Mouse (Mus musculus) limb, embryonic 14.5 days (tissue): ENCODE measurements at regions not wholly inside any gene's neighbourhood (a gene's known extent, or its start where the extent isn't known, plus 50 kb on each side); places are given as distances from the start of the nearest gene placed in this dataset.
A peak's percentile ranks its signal among the peaks of the same experiment; 100 is the strongest.

Experiments
- ATAC-seq: fragments of 200-750 bp; cut with Nextera tagmentation; 2 replicates; pipeline ENCODE4 v1.8.0; 2017; ENCODE audit warnings: low read depth, moderate number of reproducible peaks, moderate TSS enrichment; ENCODE audit not compliant: low FRiP score
- DNase-seq: peaks from one replicate; pipeline ENCODE4 v3.0.0-alpha.2; 2015; ENCODE audit warnings: low spot score
- H3K27ac ChIP-seq: fragments of 300-500 bp; sonication (generic); replicated peaks from 2 replicates; pipeline ENCODE4 v1.5.1; 2014; ENCODE audit warnings: low read depth, mild to moderate bottlenecking, low read length, moderate library complexity, mixed read lengths
- H3K27me3 ChIP-seq: fragments of 300-500 bp; sonication (generic); 2 replicates; pipeline ENCODE4 v1.6.1; 2014; ENCODE audit warnings: low read length, mixed read lengths; ENCODE audit not compliant: control insufficient read depth, insufficient read depth
- H3K36me3 ChIP-seq: fragments of 300-500 bp; sonication (generic); 2 replicates; pipeline ENCODE4 v1.6.1; 2014; ENCODE audit warnings: mild to moderate bottlenecking, low read length, moderate library complexity, mixed read lengths; ENCODE audit not compliant: control insufficient read depth, insufficient read depth
- H3K4me1 ChIP-seq: fragments of 300-500 bp; sonication (generic); 2 replicates; pipeline ENCODE4 v1.6.1; 2014; ENCODE audit warnings: antibody characterized with exemption, low read length, mixed read lengths; ENCODE audit not compliant: control insufficient read depth, insufficient read depth
- H3K4me2 ChIP-seq: fragments of 300-500 bp; sonication (generic); replicated peaks from 2 replicates; pipeline ENCODE4 v1.6.1; 2014; ENCODE audit warnings: low read depth, mild to moderate bottlenecking, low read length, moderate library complexity; ENCODE audit not compliant: severe bottlenecking
- H3K4me3 ChIP-seq: fragments of 300-500 bp; sonication (generic); replicated peaks from 2 replicates; pipeline ENCODE4 v1.5.1; 2014; ENCODE audit warnings: low read length
- H3K9ac ChIP-seq: fragments of 300-500 bp; sonication (generic); 2 replicates; pipeline ENCODE4 v1.6.1; 2014; ENCODE audit warnings: mild to moderate bottlenecking, low read depth, low read length, moderate library complexity; ENCODE audit not compliant: severe bottlenecking
- H3K9me3 ChIP-seq: fragments of 300-500 bp; sonication (generic); 2 replicates; pipeline ENCODE4 v1.6.1; 2016; ENCODE audit warnings: low read length; ENCODE audit not compliant: control insufficient read depth
- POLR2A ChIP-seq: fragments of 200-500 bp; IDR thresholded peaks from 2 replicates; pipeline ENCODE4 v1.8.0; 2012; ENCODE audit warnings: inconsistent platforms, mild to moderate bottlenecking, moderate library complexity, borderline replicate concordance; ENCODE audit not compliant: insufficient read depth, insufficient read length; ENCODE audit errors: extremely low read depth
- WGBS: fragments of 180-500 bp; shearing (Covaris S2); extraction: QIAGEN DNeasy Blood & Tissue Kit; methylation state at CpG from one replicate; pipeline ENCODE4 v1.1.7; 2014; 5-methylcytosine and 5-hydroxymethylcytosine counted together

DNA sequence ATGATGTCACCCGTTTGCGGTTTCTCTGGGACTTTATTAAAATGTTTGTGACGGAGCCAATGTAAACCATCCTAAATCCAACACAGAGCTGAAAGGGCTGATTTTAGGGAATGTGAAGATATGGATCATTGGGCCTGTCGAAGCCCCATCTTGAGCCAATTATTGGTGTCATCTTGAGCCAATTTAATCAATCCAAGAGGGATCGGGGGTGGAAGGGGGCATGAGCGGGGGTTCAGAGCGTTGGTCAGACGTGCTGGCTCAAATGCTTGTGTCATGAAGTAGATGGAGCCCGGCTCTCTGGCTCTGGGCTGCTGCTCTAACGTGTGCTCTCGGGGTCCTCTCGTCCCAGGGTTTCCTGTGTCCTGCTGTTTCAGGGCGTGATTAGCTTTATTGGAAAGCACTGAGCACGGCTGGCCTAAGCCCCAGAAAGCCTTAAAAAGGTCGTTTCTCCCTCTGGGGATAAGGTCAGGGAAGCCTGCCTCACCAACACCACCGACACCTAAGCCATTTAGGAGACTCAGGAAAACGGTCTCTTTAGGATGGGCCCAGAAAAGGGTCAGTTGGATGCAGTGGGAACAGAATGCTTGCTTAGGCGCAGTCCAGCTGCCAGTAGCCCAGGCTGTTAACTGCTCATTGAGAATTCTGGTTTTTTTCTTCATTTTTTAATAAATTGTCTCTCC lies 106.7 kb upstream of the Mrps22 start:
- peaks cover 24% of the 10 kb centered on the region for H3K4me1 ChIP-seq
- 25% methylated on average over 18 of the region's 18 CpGs for WGBS

DNA sequence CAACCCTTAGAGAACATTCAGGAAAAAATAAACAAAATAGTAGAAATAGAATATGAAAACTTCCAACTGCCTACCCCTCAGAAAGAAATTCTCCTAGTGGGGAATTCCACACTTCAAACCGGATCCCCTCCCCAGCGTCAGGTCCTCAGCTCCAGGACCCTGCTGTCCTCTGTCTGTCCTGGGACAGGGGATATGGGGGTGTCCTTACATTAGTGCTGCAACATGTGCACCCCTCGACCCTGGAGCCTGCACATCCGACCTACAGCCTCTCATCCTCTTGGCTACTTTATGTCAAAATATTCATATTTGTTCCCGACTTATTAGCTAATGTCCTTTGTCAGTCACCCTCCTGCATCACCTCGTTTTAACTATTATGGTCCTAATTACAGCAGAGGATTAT lies 106.0 kb upstream of the Mrps22 start:
- Histone ChIP-seq H3K9me3 (no peaks in the 10 kb centered on the region), H3K4me2 (no peak overlapping the region), H3K27me3 (no peaks in the 10 kb centered on the region), H3K4me3 (no peak overlapping the region), H3K9ac (no peak overlapping the region), H3K27ac (no peak overlapping the region), H3K4me1 (peaks cover 30% of the 10 kb centered on the region), H3K36me3 (no peaks in the 10 kb centered on the region)
- DNase-seq (no peak), ATAC-seq (no peak)
- TF ChIP-seq POLR2A: no peak
- 49% methylated on average over 6 of the region's 6 CpGs for WGBS

More for the DNA sequence above, 106.7 kb upstream of the Mrps22 start:
- no peak overlapping the region for H3K9ac ChIP-seq
- no peak overlapping the region for H3K4me3 ChIP-seq
- DNase-seq (peak; percentile 20), ATAC-seq (no peak)
- no peak for TF ChIP-seq POLR2A
- peak overlapping the region; percentile 22; the same call in 1 of the 2 replicates for H3K4me2 ChIP-seq
- H3K9me3 ChIP-seq: no peaks in the 10 kb centered on the region
- H3K27me3 ChIP-seq: no peaks in the 10 kb centered on the region
- no peak overlapping the region for H3K27ac ChIP-seq
- no peaks in the 10 kb centered on the region for H3K36me3 ChIP-seq

DNA sequence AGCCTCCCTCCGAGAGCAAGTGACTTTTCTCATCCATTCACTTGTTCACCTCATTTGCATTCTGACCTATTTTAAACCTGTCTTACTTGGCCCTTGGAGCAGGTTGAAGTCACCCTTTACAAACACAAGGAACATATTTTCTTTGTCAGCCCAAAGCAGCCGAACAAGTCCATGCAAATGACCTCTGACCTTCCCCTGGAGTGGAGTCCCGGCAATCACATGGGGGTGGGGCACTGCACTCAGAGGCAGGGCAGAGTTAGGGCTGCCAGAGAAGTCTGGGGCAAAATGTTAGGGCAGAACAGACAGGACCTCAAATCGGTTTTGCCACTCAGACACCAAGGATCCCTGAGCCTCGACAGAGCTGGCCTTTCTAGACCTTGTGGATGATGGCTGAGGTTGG lies 102.7 kb upstream of the Mrps22 start:
- no peak for TF ChIP-seq POLR2A
- Histone ChIP-seq H3K9me3 (no peaks in the 10 kb centered on the region), H3K4me1 (peaks cover 25% of the 10 kb centered on the region), H3K36me3 (no peaks in the 10 kb centered on the region), H3K4me2 (no peak overlapping the region), H3K9ac (no peak overlapping the region), H3K4me3 (no peak overlapping the region), H3K27ac (no peak overlapping the region), H3K27me3 (no peaks in the 10 kb centered on the region)
- DNase-seq: no peak
- 32% methylated on average over 5 of the region's 5 CpGs for WGBS
- no peak for ATAC-seq

DNA sequence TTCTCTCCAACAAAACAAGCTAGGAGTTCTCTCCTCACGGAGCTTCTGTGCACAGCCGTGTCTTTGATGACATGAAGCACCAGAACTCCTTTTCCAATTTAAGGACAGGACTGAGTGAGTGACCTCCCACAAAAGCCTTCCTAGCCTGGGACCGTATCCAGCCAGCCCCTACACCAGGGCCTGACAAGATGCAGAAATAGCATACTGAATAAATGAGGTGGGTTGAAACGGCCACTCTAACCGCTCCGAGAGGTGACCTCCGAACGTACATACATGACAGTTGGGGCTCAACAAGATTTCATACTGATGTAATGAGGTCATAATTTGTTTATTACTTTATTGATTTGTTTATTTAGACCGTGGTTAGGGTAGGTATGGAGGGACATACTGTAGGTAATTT lies 101.9 kb upstream of the Mrps22 start:
- H3K4me2 ChIP-seq: no peak overlapping the region
- no peak for ATAC-seq
- DNase-seq: no peak
- H3K9ac ChIP-seq: no peak overlapping the region
- H3K27me3 ChIP-seq: no peaks in the 10 kb centered on the region
- no peak overlapping the region for H3K27ac ChIP-seq
- no peak for TF ChIP-seq POLR2A
- no peak overlapping the region for H3K4me3 ChIP-seq
- H3K36me3 ChIP-seq: no peaks in the 10 kb centered on the region
- no peaks in the 10 kb centered on the region for H3K9me3 ChIP-seq
- WGBS: 72% methylated on average over 9 of the region's 9 CpGs
- H3K4me1 ChIP-seq: peaks cover 20% of the 10 kb centered on the region

DNA sequence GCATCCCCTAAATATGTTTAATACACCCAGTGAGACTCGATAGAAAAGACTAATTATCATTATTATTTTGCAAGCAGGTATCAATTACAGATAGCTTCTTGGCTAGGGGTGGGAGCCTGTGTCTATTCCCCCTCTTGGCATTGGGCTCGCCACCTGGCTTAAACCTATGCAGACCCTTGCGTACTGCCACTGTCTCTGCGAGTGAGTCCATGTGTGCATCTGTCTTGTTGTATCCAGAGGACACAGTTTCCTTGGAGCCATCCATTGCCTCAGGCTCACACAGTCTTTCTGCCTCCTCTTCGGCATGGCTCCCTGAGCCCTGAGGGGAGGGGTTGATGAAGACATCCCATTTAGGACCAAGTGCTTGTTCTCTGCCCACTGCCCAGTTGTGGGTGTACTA lies 99.1 kb upstream of the Mrps22 start:
- no peaks in the 10 kb centered on the region for H3K9me3 ChIP-seq
- no peak for TF ChIP-seq POLR2A
- no peak for ATAC-seq
- no peak for DNase-seq
- 81% methylated on average over 5 of the region's 5 CpGs for WGBS
- H3K4me3 ChIP-seq: no peak overlapping the region
- H3K4me2 ChIP-seq: no peak overlapping the region
- no peaks in the 10 kb centered on the region for H3K36me3 ChIP-seq
- no peak overlapping the region for H3K9ac ChIP-seq
- no peak overlapping the region for H3K27ac ChIP-seq
- no peaks in the 10 kb centered on the region for H3K27me3 ChIP-seq
- H3K4me1 ChIP-seq: peaks cover 16% of the 10 kb centered on the region
